Mouse (Mus musculus) E14TG2a.4 (cell line): Measurements from ENCODE around the gene Olfr749.

Experiments used
- H3K27me3 ChIP-seq: 2 replicates; pipeline ENCODE4 v1.6.1; 2014; ENCODE audit warnings: low read length, control low read depth; ENCODE audit not compliant: insufficient read depth
- H3K36me3 ChIP-seq: 2 replicates; pipeline ENCODE4 v1.6.1; 2014; ENCODE audit warnings: low read length, control low read depth; ENCODE audit not compliant: insufficient read depth
- H3K4me1 ChIP-seq: replicated peaks from 2 replicates; pipeline ENCODE4 v1.6.1; 2014; ENCODE audit warnings: low read depth, low read length, control low read depth
- H3K4me3 ChIP-seq: replicated peaks from 2 replicates; pipeline ENCODE4 v1.5.1; 2014; ENCODE audit warnings: mild to moderate bottlenecking, low read length
- H3K9me3 ChIP-seq: 2 replicates; pipeline ENCODE4 v1.6.1; 2014; ENCODE audit warnings: low read length, control low read depth
- CTCF ChIP-seq: conservative IDR thresholded peaks from 2 replicates; pipeline ENCODE4 v1.5.1; 2014; ENCODE audit warnings: low read length
- NANOG ChIP-seq: IDR thresholded peaks from 2 replicates; pipeline ENCODE4 v1.6.1; 2014; ENCODE audit warnings: borderline replicate concordance, low read length, mixed read lengths
- POU5F1 ChIP-seq: IDR thresholded peaks from 2 replicates; pipeline ENCODE4 v1.6.1; 2014; ENCODE audit warnings: low read length, borderline replicate concordance

The Olfr749 gene

GRCm38 (mm10) chr14:50744994-50745393 lies at the start of gene Olfr749:
TSS of gene Olfr749 (minus strand) at chr14:50745094.
- TF ChIP-seq NANOG (no peak), CTCF (no peak), POU5F1 (no peak)
- Histone ChIP-seq H3K36me3 (no peaks in the 10 kb centered on the region), H3K27me3 (no peaks in the 10 kb centered on the region), H3K4me1 (no peaks in the 10 kb centered on the region), H3K4me3 (no peak within 1 kb of the TSS), H3K9me3 (no peaks in the 10 kb centered on the region)

DNA sequence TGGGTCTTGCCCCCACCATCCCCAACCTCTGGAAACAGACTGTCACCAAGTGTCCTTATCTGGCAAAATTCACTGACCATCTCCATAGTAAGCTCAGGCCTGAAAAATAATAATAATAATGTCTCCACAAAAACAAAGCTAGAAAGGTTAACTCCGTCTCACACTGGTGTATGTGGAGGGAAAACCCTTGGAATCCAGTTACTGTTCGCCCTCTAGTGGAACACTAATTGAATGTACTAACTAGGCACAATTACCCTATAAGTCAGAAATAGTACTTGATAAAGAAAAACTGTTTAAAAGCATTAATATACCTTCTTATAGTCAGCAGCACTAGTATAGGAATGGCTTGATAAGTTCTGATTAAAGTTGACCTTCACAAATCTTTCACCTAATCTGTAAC lies 43.3 kb upstream of the Olfr749 start:
- Histone ChIP-seq H3K4me1 (peaks cover 16% of the 10 kb centered on the region), H3K4me3 (no peak overlapping the region), H3K36me3 (peaks cover 42% of the 10 kb centered on the region), H3K9me3 (no peaks in the 10 kb centered on the region), H3K27me3 (no peaks in the 10 kb centered on the region)
- TF ChIP-seq POU5F1 (no peak), CTCF (peak; percentile 43), NANOG (no peak)

DNA sequence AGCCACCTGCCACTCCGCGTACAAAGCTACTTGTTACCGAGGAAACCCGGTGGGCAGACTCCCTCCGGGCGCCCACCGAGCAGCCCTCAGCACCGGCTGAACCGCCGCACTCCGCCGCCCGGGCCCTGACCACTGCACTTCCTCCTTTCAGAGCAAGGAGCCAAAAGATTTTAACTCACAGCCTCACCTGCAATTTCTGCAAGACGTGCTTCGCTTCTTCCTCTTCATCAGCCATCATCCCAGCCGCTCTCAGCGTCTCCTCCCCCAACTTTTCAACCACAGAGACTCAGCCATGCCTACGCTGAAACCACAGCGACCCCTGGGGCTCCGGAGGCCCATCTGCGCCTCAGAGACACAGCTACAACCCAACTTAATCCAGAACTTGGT lies 40.4 kb upstream of the Olfr749 start, which contains the start of gene Ttc5:
Gene Ttc5, minus strand, starts transcription at position 269 of the 387 bp plus-strand sequence.
- no peaks in the 10 kb centered on the region for H3K9me3 ChIP-seq
- TF ChIP-seq CTCF (peak; percentile 91), POU5F1 (no peak)
- peaks cover 36% of the 10 kb centered on the region for H3K36me3 ChIP-seq
- no peaks in the 10 kb centered on the region for H3K27me3 ChIP-seq
- H3K4me3 ChIP-seq, result peak within 1 kb of the TSS; percentile 94
- peaks cover 40% of the 10 kb centered on the region for H3K4me1 ChIP-seq

- Histone ChIP-seq H3K4me1 (peaks cover 40% of the 10 kb centered on the region), H3K4me3 (peak overlapping the region; percentile 94), H3K36me3 (peaks cover 34% of the 10 kb centered on the region), H3K9me3 (no peaks in the 10 kb centered on the region), H3K27me3 (no peaks in the 10 kb centered on the region)
- no peak for TF ChIP-seq CTCF
- no peak for TF ChIP-seq NANOG
- TF ChIP-seq POU5F1, result no peak
Measured at GRCm38 (mm10) chr14:50784391-50785250, 39.7 kb upstream of the Olfr749 start.

DNA sequence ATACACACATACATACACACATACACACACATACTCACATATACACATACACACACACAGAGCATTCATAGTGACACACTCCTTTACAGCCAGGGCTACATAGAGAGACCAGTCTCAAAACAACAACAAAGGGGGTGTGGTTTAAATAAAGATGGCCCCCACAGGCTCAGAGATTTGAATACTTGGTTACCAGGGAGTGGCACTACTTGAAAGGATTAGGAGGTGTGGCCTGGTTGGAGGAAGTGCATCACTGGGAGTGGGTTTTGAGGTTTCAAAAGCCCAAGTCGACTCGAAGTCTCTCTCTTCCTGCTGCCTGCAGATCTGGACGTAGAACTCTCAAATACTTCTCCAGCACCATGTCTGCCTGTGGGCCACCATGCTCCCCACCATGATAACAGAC lies 37.3 kb upstream of the Olfr749 start:
- H3K4me3 ChIP-seq, result no peak overlapping the region
- H3K9me3 ChIP-seq, result no peaks in the 10 kb centered on the region
- TF ChIP-seq NANOG, result no peak
- TF ChIP-seq POU5F1, result no peak
- no peak for TF ChIP-seq CTCF
- no peaks in the 10 kb centered on the region for H3K27me3 ChIP-seq
- peaks cover 51% of the 10 kb centered on the region for H3K36me3 ChIP-seq
- peaks cover 40% of the 10 kb centered on the region for H3K4me1 ChIP-seq

- no peak overlapping the region for H3K4me3 ChIP-seq
- peaks cover 89% of the 10 kb centered on the region for H3K36me3 ChIP-seq
- H3K27me3 ChIP-seq, result no peaks in the 10 kb centered on the region
- no peaks in the 10 kb centered on the region for H3K4me1 ChIP-seq
- peaks cover 12% of the 10 kb centered on the region for H3K9me3 ChIP-seq
- no peak for TF ChIP-seq POU5F1
- TF ChIP-seq CTCF, result peak; percentile 39
- no peak for TF ChIP-seq NANOG
Measured at GRCm38 (mm10) chr14:50771342-50771741, 26.4 kb upstream of the Olfr749 start.

- TF ChIP-seq NANOG, result no peak
- TF ChIP-seq POU5F1, result no peak
- TF ChIP-seq CTCF, result no peak
Measured at GRCm38 (mm10) chr14:50765736-50766135, 20.8 kb upstream of the Olfr749 start.

GRCm38 (mm10) chr14:50758416-50759085 lies 13.7 kb upstream of the Olfr749 start:
- Histone ChIP-seq H3K27me3 (no peaks in the 10 kb centered on the region), H3K36me3 (peaks cover 7% of the 10 kb centered on the region; the same call in 1 of the 2 replicates), H3K9me3 (no peaks in the 10 kb centered on the region), H3K4me3 (no peak overlapping the region), H3K4me1 (no peaks in the 10 kb centered on the region)
- TF ChIP-seq NANOG (no peak), POU5F1 (no peak), CTCF (no peak)

More at GRCm38 (mm10) chr14:50765736-50766135, 20.8 kb upstream of the Olfr749 start:
- Histone ChIP-seq H3K9me3 (no peaks in the 10 kb centered on the region), H3K36me3 (peaks cover 64% of the 10 kb centered on the region), H3K4me1 (no peaks in the 10 kb centered on the region), H3K27me3 (no peaks in the 10 kb centered on the region), H3K4me3 (no peak overlapping the region)
